Mouse (Mus musculus): ENCODE data around the gene Exoc2.

DNA sequence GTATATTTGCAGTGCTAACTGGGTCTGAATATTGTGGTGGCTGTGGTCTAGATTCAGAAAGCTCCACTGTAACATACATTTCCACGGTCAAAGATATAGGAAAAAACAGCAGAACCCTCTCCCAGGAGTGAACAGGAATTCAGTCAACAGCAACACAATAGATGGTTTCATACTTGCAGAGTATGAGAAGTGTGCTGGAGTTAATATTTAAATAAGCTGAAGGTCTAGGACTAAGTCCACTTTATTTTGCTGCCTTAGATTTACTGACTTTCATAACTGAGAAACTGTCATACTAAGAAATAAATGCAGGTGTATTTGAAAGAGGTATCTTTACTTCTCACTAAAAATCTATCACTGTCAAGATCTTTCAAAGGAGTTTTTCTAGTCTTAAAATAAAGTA lies 137.6 kb downstream of the Exoc2 start:
- TF ChIP-seq MAX (IDR thresholded peaks at IDR 0.05) (no peak), CTCF (IDR thresholded peaks at IDR 0.05; ENCODE audit: control insufficient read depth, insufficient read depth, insufficient read length) (no peak), MYOG (IDR thresholded peaks at IDR 0.05; ENCODE audit: control insufficient read depth, extremely low read depth, insufficient read length) (no peak), CEBPB (IDR thresholded peaks at IDR 0.05; ENCODE audit: low read depth) (no peak), FOSL1 (IDR thresholded peaks at IDR 0.05; ENCODE audit: insufficient read depth, low read length, poor library complexity, severe bottlenecking) (no peak)

Measured in C2C12 (cell line).